Mouse (Mus musculus): Measurements from ENCODE around the gene Edn3.

Edn3 gene

GRCm38 (mm10) chr2:174796998-174797397, 36.6 kb downstream of the Edn3 start:
- DNase-seq (ENCODE audit: low spot score) = no peak

DNA sequence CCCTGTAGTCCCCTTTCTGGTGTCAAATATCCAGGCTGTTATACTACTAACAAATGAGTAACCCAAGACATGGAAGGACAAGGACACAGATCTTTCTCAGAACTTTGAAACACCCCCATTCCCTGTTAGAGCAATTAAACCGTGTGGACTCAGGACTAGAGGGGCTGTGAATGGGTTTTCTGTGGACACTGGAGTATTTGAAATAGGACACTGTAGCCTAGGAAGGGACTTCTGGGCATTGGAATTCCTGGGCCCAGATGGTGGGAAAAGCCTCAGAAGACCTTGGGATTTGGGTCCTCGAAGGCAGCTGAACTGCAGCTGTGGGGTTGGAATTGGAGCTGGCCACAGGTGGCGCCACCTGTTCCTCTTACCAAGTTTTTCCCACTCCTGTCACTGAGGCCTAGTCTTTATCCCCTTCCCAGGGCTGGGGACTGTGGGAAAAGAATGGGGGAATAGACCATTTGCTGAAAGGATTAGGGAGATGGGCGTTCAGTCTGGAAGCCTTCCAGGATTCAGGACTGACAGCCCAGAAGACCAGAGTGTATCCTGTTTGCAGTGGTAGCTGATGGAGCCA, 37.2 kb downstream of the Edn3 start:
- DNase-seq (ENCODE audit: low spot score) = no peak

DNA sequence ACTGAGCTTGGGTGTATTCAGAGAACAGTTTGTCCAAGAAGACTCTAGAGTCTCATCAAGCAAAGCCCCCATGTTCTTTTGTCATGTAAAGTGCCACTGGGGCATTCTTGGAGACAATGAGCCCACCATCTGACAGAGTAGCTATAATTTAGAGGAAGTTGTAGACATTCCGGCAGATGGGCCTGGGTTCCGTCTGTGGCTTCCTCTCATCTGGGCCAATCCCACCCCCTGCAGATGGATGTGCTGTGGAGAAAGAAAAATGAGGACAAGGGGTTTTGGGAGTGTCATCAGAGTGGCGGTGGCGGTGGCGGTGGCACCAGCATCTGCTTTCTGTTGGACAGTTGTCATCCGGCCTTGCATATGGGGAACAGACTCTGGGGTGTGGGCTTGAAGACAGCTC, 42.0 kb downstream of the Edn3 start:
- no peak for DNase-seq (ENCODE audit: low spot score)

GRCm38 (mm10) chr2:174803661-174804060, 43.2 kb downstream of the Edn3 start:
- DNase-seq (ENCODE audit: low spot score) = no peak

DNA sequence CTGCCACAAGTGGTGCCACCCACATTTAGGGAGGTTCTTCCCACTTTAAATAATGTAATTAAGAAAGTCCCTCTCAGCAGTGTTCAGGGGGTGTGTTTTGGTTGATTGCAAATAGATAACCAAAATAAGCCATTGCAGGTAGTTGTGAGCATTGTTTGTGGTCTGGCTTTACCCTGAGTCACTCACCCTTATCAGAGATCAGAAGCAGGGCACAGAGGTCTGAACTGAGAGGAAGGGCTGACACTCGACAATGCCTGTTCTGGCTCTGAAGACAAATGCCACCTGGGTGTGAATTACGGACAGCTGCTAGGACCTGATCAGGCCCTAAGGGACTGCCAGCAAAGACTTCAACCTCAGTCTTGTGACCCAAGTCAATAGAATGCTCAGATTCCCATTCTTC, 47.5 kb downstream of the Edn3 start:
- no peak for DNase-seq (ENCODE audit: low spot score)

- no peak for DNase-seq (ENCODE audit: low spot score)
Measured at GRCm38 (mm10) chr2:174809296-174809695, 48.9 kb downstream of the Edn3 start.

DNA sequence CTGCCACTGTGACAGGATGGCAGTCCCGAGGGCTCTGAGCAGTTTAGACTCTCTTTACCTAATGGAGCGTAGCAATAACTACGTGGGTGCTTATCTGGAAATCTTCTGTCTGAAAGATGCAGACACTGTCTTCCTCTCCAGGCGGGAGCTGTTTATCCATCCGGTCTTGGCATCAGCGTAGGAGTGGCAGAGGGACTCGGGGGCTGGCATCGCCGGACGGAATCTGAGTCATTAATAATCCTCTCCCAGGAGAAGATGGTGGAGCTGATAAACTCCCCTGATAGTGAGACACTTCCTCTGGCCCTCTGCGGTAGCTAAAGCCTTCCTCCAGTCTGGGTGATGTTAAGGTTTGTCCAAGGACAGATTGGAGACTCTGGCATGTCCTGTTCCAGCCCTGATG, 52.9 kb downstream of the Edn3 start:
- DNase-seq (ENCODE audit: low spot score) = no peak

- no peak for DNase-seq (ENCODE audit: low spot score)
Measured at GRCm38 (mm10) chr2:174816163-174816562, 55.7 kb downstream of the Edn3 start.

- DNase-seq (ENCODE audit: low spot score) = no peak
Measured at GRCm38 (mm10) chr2:174820286-174820685, 59.9 kb downstream of the Edn3 start.

- no peak for DNase-seq (ENCODE audit: low spot score)
Measured at GRCm38 (mm10) chr2:174827829-174828228, 67.4 kb downstream of the Edn3 start.

DNA sequence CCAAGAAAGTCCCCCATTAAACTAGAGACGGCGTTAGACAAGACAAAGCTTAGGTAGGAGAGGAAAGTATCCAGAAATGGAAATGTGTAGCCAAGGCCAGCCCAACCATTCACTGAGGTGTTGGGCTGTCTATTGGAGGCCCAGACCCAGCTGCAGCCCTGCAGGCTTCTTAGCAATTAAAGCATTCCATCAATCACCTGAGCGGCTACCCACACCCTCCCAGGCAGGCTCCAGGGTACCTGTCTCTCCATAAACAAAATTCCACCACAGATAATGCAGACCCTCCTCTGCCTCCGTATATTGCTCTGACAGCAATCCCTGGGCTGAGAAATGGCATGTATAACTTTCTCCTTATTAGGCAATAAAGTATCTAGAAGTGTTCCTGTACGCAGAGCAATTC, 73.2 kb downstream of the Edn3 start:
- no peak for DNase-seq (ENCODE audit: low spot score)

Data from ovary, postnatal 36 days (tissue).